Comparison of ENCODE assay signal across 9 mouse cellular contexts in the genomic region with DNA sequence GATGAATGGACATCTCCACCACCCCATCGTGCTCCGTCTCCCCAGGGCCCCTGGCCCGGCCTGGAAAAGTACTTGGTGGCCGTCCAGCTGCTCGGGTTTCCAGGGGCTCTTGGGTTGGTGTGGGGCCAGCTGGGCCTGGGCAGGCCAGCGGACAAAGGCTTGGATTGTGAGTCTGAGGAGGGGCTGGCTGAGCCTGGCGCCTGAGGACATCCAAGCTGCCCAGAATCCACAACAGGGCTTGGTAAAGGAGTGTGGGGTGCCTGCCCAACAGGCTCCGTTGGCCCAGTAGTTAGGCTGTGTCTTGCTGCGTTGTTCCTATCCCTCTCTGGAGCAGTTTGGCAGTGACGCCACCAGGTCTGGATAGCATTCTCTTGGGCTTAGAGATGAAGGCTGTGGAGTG. TPM values are rescaled to one million over a fixed set of nuclear protein-coding genes. Genes with fewer than 3 reads are reported as not detected.
DNase-seq lines count a peak whose midpoint lies in the region; ATAC-seq and TF ChIP-seq lines count a peak whose summit lies in the region.
"Had no signal": no experiment of that assay in that cellular context is flagged by ENCODE, and none has a peak within 500 bp of the region (broad histone marks: within the 10 kb centered on the region; RNA-seq: fewer than 3 reads in every experiment).

No protein-coding gene starts in this region.

- H3K27me3 ChIP-seq in testis, adult 2 months (ENCODE audit: control insufficient read depth, insufficient read depth, low read length): no peaks in the 10 kb centered on the region

- intact Hi-C loops in left cerebral cortex, postnatal 10 days (cut with DNase I): loop anchor here (2.0 kb wide), 1 partner anchor 52 kb away; no protein-coding TSS in a partner anchor

- no peak for TF ChIP-seq POLR2A in testis, adult 2 months (IDR thresholded peaks at IDR 0.05; ENCODE audit: control insufficient read depth, low read depth, low read length)

- ATAC-seq in megakaryocyte progenitor cell, adult 5-6 weeks (replicated peaks; ENCODE audit: poor library complexity): no peak

- peaks cover 7% of the 10 kb centered on the region for H3K4me1 ChIP-seq in testis, adult 2 months (ENCODE audit: control insufficient read depth, insufficient read depth, low read length)

- no peak overlapping the region for H3K27ac ChIP-seq in testis, adult 2 months (ENCODE audit: control insufficient read depth, insufficient read depth, low read depth, low read length)

- H3K36me3 ChIP-seq in testis, adult 2 months (ENCODE audit: control insufficient read depth, insufficient read depth, low read length): no peaks in the 10 kb centered on the region

- DNase-seq in testis, postnatal 14 days (ENCODE audit: low spot score): no peak
- DNase-seq in frontal cortex, postnatal 10 days (ENCODE audit: low spot score in 2 of 2): peak; percentile 73 to 82
- peak; percentile 77 to 83 for DNase-seq in left cerebral cortex, postnatal 10 days (ENCODE audit: extremely low spot score in 1 of 2, low spot score in 2 of 2)
- peak; percentile 86 for DNase-seq in retina, postnatal 1 day
- DNase-seq in urinary bladder, postnatal 4 days (ENCODE audit: low spot score in 2 of 2): no peak
- DNase-seq in natural killer cell, adult 2 months (ENCODE audit: low spot score in 2 of 2): no peak

- no peak for TF ChIP-seq CTCF in testis, adult 2 months (IDR thresholded peaks at IDR 0.05; ENCODE audit: control insufficient read depth, insufficient read depth, insufficient replicate concordance, low read depth, low read length)

- peak overlapping the region; percentile 39 for H3K4me3 ChIP-seq in testis, adult 2 months (ENCODE audit: control insufficient read depth, low read depth, low read length)

RNA-seq across cellular contexts. Expression of a gene that starts 6.0 kb away (rescaled TPM):
- polyA plus RNA-seq in testis, adult 2 months (2012; rRNA removed): 41.2 and 42.8 TPM in 2 replicates
- 10 to 100 TPM; 26.8 to 33.0 TPM for total RNA-seq in left cerebral cortex, postnatal 10 days (2021)
- not detected in 2 replicates for total RNA-seq in megakaryocyte progenitor cell, adult 5-6 weeks (2015)
- not detected in 2 replicates for total RNA-seq in megakaryocyte progenitor cell, adult 5-6 weeks (2017)
- total RNA-seq: heart, postnatal 10 days had no signal

RNA-seq across cellular contexts. Expression of a gene that starts 6.1 kb away (rescaled TPM):
- polyA plus RNA-seq in testis, adult 2 months (2012; rRNA removed): 191 and 200 TPM in 2 replicates
- 10 to 100 TPM; 87.6 to 89.9 TPM for total RNA-seq in left cerebral cortex, postnatal 10 days (2021)
- total RNA-seq in megakaryocyte progenitor cell, adult 5-6 weeks (2015): 1.0 and 3.0 TPM in 2 replicates
- 0.81 and 1.6 TPM in 2 replicates for total RNA-seq in megakaryocyte progenitor cell, adult 5-6 weeks (2017)

RNA-seq across cellular contexts. Expression of a gene that starts 14.5 kb away (rescaled TPM):
- 41.3 and 41.9 TPM in 2 replicates for polyA plus RNA-seq in testis, adult 2 months (2012; rRNA removed)
- 10 to 100 TPM; 23.5 to 28.1 TPM for total RNA-seq in left cerebral cortex, postnatal 10 days (2021)
- total RNA-seq in megakaryocyte progenitor cell, adult 5-6 weeks (2015): 19.6 and 20.1 TPM in 2 replicates
- total RNA-seq in megakaryocyte progenitor cell, adult 5-6 weeks (2017): 9.1 and 11.5 TPM in 2 replicates

RNA-seq across cellular contexts. Expression of a gene that starts 35.9 kb away (rescaled TPM):
- 0.24 and 0.32 TPM in 2 replicates for polyA plus RNA-seq in testis, adult 2 months (2012; rRNA removed)
- 1 to 10 TPM; 2.7 to 3.1 TPM for total RNA-seq in left cerebral cortex, postnatal 10 days (2021)
- not detected in 2 replicates for total RNA-seq in megakaryocyte progenitor cell, adult 5-6 weeks (2015)
- total RNA-seq in megakaryocyte progenitor cell, adult 5-6 weeks (2017): not detected in 2 replicates
- total RNA-seq: heart, postnatal 10 days had no signal

RNA-seq across cellular contexts. Expression of a gene that starts 36.2 kb away (rescaled TPM):
- 332 and 347 TPM in 2 replicates for polyA plus RNA-seq in testis, adult 2 months (2012; rRNA removed)
- 10 to 100 TPM; 14.6 to 15.7 TPM for total RNA-seq in left cerebral cortex, postnatal 10 days (2021)
- total RNA-seq in megakaryocyte progenitor cell, adult 5-6 weeks (2015): 28.7 and 34.0 TPM in 2 replicates
- 6.6 and 8.1 TPM in 2 replicates for total RNA-seq in megakaryocyte progenitor cell, adult 5-6 weeks (2017)

Comparison
In these comparisons a context has a peak if more than half of its experiments do, and no peak if none do; other contexts are left out.
1. DNase-seq: peak in frontal cortex, postnatal 10 days (2 of 2), left cerebral cortex, postnatal 10 days (2 of 2) and retina, postnatal 1 day (single experiment); none in testis, postnatal 14 days (single experiment), urinary bladder, postnatal 4 days (0 of 2) and natural killer cell, adult 2 months (0 of 2).
2. RNA of a gene that starts 6.0 kb away (total RNA-seq): 26.8 to 33.0 TPM in left cerebral cortex, postnatal 10 days; not detected in megakaryocyte progenitor cell, adult 5-6 weeks; every median in the first group is over 10 times any median in the second.
3. RNA of a gene that starts 6.1 kb away (total RNA-seq): 87.6 to 89.9 TPM in left cerebral cortex, postnatal 10 days; 0.81 to 3.0 TPM in megakaryocyte progenitor cell, adult 5-6 weeks; every median in the first group is over 10 times any median in the second.